In the genomic region with DNA sequence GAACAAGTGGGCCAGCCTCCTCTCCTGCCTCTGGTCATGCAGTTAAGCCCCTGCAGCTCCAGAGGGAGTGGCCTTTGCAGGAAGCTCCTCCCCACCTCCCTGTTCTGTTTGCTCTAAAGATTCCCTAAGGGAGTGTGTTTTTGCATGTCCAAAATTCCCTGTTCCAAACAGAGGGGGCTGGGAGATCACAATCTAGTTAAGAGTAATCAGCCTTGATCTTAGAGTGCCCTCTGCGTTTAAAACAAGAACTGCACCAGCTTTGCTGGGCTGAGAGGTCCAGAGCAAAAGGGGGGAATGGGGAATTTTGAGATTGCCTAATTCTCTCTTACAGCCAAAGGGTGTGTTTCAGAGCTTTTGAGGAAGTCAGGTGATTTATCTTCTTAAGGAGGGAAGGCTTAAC, we compare ENCODE assay signal across 8 mouse cellular contexts. TPM values are rescaled to one million over a fixed set of nuclear protein-coding genes. Genes with fewer than 3 reads are reported as not detected.
DNase-seq lines count a peak whose midpoint lies in the region; ATAC-seq lines count a peak whose summit lies in the region.
"Not testable (repeated sequence)": the region's sequence is repeated elsewhere in the genome, so short reads cannot be mapped to it uniquely, and the experiment has no call there.

A gene (minus strand): TSS at position 76 of the 400 bp plus-strand sequence.

- intact Hi-C loops in left cerebral cortex, postnatal 25 days (cut with DNase I), result not testable (repeated sequence)

- H3K4me1 ChIP-seq in embryonic facial prominence, embryonic 10.5 days, result not testable (repeated sequence)

- H3K27me3 ChIP-seq in embryonic facial prominence, embryonic 10.5 days (replicated peaks; ENCODE audit: low read depth, poor library complexity, severe bottlenecking); splenic B cell, adult 2 months (ENCODE audit: control insufficient read depth, insufficient read depth, low read length, poor library complexity, severe bottlenecking): not testable (repeated sequence)

- WGBS in embryonic facial prominence, embryonic 10.5 days, result 3% methylated on average over 1 of the region's 1 CpGs

- 0 out of 2 replicates have a peak, but pooled peaks have one; percentile 24 for ATAC-seq in megakaryocyte-erythroid progenitor cell, adult 5-6 weeks (replicated peaks; ENCODE audit: low FRiP score, low TSS enrichment, poor library complexity, severe bottlenecking)

- not testable (repeated sequence) for H3K36me3 ChIP-seq in embryonic facial prominence, embryonic 10.5 days (replicated peaks); splenic B cell, adult 2 months (ENCODE audit: control insufficient read depth, insufficient read depth, low read length, poor library complexity, severe bottlenecking)

- H3K9me3 ChIP-seq in embryonic facial prominence, embryonic 10.5 days, result not testable (repeated sequence)

- not testable (repeated sequence) for H3K4me3 ChIP-seq in embryonic facial prominence, embryonic 10.5 days

- H3K27ac ChIP-seq in embryonic facial prominence, embryonic 10.5 days (replicated peaks), result not testable (repeated sequence)

- peak; percentile 55 for DNase-seq in 416B (ENCODE audit: low read depth)
- peak in 1 of 2 experiments; percentile 15 for DNase-seq in adrenal gland, postnatal 4 days (ENCODE audit: low spot score in 2 of 2)
- peak; percentile 19 for DNase-seq in embryonic facial prominence, embryonic 10.5 days (ENCODE audit: low spot score)
- DNase-seq in heart, adult 18-20 months, result peak; percentile 82 to 83
- DNase-seq in kidney, adult 9 months, result peak; percentile 75
- peak; percentile 36 to 62 for DNase-seq in left cerebral cortex, postnatal 25 days (ENCODE audit: low spot score in 2 of 2)
- DNase-seq in splenic B cell, adult 2 months (ENCODE audit: low read depth, low spot score), result peak; percentile 11

RNA-seq across cellular contexts. Expression of the gene that starts here (rescaled TPM):
- total RNA-seq in adrenal gland, postnatal 4 days (2021), result 10 to 100 TPM; 48.1 to 66.6 TPM
- 0.70 and 1.2 TPM in 2 replicates for polyA plus RNA-seq in embryonic facial prominence, embryonic 10.5 days (2016; fragmentation: Nextera tagmentation; extraction: Ambion mirVana)
- 10 to 100 TPM; 27.9 to 33.2 TPM for total RNA-seq in heart, adult 18-20 months (2021)
- 1 to 10 TPM; 1.4 to 1.5 TPM for total RNA-seq in left cerebral cortex, postnatal 25 days (2021)
- total RNA-seq in megakaryocyte-erythroid progenitor cell, adult 5-6 weeks (2014; fragmentation: Nextera tagmentation), result not detected in 2 replicates
- total RNA-seq in megakaryocyte-erythroid progenitor cell, adult 5-6 weeks (2017), result not detected in 2 replicates

Comparison
In these comparisons a context has a peak if more than half of its experiments do, and no peak if none do; other contexts are left out.
1. RNA of the gene that starts here (total RNA-seq): 48.1 to 66.6 TPM in adrenal gland, postnatal 4 days and 27.9 to 33.2 TPM in heart, adult 18-20 months; 1.4 to 1.5 TPM in left cerebral cortex, postnatal 25 days and not detected in megakaryocyte-erythroid progenitor cell, adult 5-6 weeks; every median in the first group is over 10 times any median in the second.
2. Peak in ATAC-seq in megakaryocyte-erythroid progenitor cell, adult 5-6 weeks; RNA of the gene not detected or under 1 TPM.